Mouse (Mus musculus) lung, postnatal 0 days (tissue): Measurements from ENCODE around the gene Cars. TPM values are rescaled to one million over a fixed set of nuclear protein-coding genes. Genes with fewer than 3 reads are reported as not detected.

Experiments used
- ATAC-seq: fragments of 200-750 bp; cut with Nextera tagmentation; 2 replicates; pipeline ENCODE4 v1.8.0; 2017; ENCODE audit warnings: moderate library complexity
- DNase-seq: peaks from one replicate; pipeline ENCODE4 v3.0.0-alpha.2; 2016; ENCODE audit warnings: low spot score
- H3K27ac ChIP-seq: fragments of 300-500 bp; sonication (generic); 2 replicates; pipeline ENCODE4 v1.5.1; 2014; ENCODE audit warnings: antibody characterized with exemption, mild to moderate bottlenecking, low read length, mixed read lengths
- H3K27me3 ChIP-seq: fragments of 300-500 bp; sonication (generic); replicated peaks from 2 replicates; pipeline ENCODE4 v1.6.1; 2014; ENCODE audit warnings: low read length, mixed read lengths; ENCODE audit not compliant: insufficient read depth
- H3K36me3 ChIP-seq: fragments of 300-500 bp; sonication (generic); 2 replicates; pipeline ENCODE4 v1.6.1; 2014; ENCODE audit warnings: low read length, mixed read lengths; ENCODE audit not compliant: insufficient read depth
- H3K4me1 ChIP-seq: fragments of 300-500 bp; sonication (generic); 2 replicates; pipeline ENCODE4 v1.6.1; 2014; ENCODE audit warnings: antibody characterized with exemption, low read depth, low read length, mixed read lengths; ENCODE audit not compliant: insufficient read depth
- H3K4me2 ChIP-seq: fragments of 300-500 bp; sonication (generic); replicated peaks from 2 replicates; pipeline ENCODE4 v1.6.1; 2014; ENCODE audit warnings: low read depth, mild to moderate bottlenecking, low read length, moderate library complexity, mixed read lengths
- H3K4me3 ChIP-seq: fragments of 300-500 bp; sonication (generic); 2 replicates; pipeline ENCODE4 v1.5.1; 2014; ENCODE audit warnings: low read depth, low read length
- H3K9ac ChIP-seq: fragments of 300-500 bp; sonication (generic); replicated peaks from 2 replicates; pipeline ENCODE4 v1.6.1; 2014; ENCODE audit warnings: low read depth, mild to moderate bottlenecking
- H3K9me3 ChIP-seq: fragments of 300-500 bp; sonication (generic); 2 replicates; pipeline ENCODE4 v1.6.1; 2016; ENCODE audit warnings: low read length, mixed read lengths
- CTCF ChIP-seq: IDR thresholded peaks from 2 replicates; pipeline ENCODE4 v1.5.1; 2016; ENCODE audit warnings: antibody characterized with exemption, mild to moderate bottlenecking
- EP300 ChIP-seq: IDR thresholded peaks from 2 replicates; pipeline ENCODE4 v1.6.1; 2016; ENCODE audit warnings: antibody characterized with exemption, mild to moderate bottlenecking, control low read depth
- WGBS: fragments of 180-500 bp; shearing (Covaris S2); extraction: QIAGEN DNeasy Blood & Tissue Kit; methylation state at CpG from one replicate; pipeline ENCODE4 v1.1.7; 2014; 5-methylcytosine and 5-hydroxymethylcytosine counted together
- microRNA-seq: library from miRNA; unstranded; fragments of <30 nt; microRNA quantifications from one replicate; pipeline ENCODE4, GENCODE M21; 2016
- polyA plus RNA-seq: library from polyadenylated mRNA; unstranded; fragments of >200 nt; fragmentation: Nextera tagmentation; extraction: Ambion mirVana; gene quantifications from 2 replicates; pipeline ENCODE4 v1.2.1, GENCODE M21; 2015

Cars gene
- polyA plus RNA-seq, 1 experiment from 2014 or later = 24.4 TPM

DNA sequence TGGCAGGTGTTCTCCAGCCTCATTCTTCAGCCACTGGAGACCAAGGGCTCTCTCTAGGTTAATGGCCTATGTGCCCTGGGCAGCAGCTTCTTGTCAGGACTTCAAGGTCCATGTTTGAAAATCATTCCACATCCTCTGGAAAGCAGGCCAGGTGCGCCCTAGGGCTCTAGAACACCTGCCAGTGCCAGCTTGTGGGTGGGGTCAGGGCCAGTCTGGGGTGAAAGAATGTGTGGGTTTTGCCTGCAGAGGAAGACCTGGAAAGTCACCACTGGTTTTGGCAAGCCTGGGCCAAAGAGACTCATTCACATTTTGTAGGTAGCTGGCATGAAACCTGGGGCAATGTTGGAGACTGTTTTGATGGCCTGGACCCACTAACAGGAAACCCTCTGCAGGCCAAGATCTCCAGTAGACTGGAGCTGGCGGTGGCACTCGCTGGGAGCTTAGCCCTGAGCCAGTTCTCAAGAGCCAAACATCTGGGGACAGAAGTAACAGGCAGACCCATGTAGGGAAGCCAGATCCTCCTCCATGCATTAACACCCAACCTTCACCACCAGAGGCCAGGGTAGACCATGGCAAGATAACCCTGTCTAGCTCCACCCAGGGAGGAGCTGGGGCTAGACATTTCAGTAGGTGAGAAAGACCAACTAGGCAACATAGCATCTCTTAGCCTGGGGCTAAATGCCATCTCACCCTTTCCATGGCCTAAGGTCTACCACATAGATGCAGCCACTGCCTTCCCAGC is 89.1 kb downstream of the Cars start:
- no peak for TF ChIP-seq EP300
- TF ChIP-seq CTCF = no peak
- Histone ChIP-seq H3K9ac (no peak overlapping the region), H3K36me3 (peaks cover 18% of the 10 kb centered on the region; the same call in 1 of the 2 replicates), H3K4me2 (no peak overlapping the region), H3K9me3 (no peaks in the 10 kb centered on the region), H3K27ac (no peak overlapping the region), H3K4me1 (no peaks in the 10 kb centered on the region), H3K4me3 (no peak overlapping the region), H3K27me3 (no peaks in the 10 kb centered on the region)
- ATAC-seq = no peak
- 80% methylated on average over 3 of the region's 3 CpGs for WGBS
- DNase-seq = no peak

DNA sequence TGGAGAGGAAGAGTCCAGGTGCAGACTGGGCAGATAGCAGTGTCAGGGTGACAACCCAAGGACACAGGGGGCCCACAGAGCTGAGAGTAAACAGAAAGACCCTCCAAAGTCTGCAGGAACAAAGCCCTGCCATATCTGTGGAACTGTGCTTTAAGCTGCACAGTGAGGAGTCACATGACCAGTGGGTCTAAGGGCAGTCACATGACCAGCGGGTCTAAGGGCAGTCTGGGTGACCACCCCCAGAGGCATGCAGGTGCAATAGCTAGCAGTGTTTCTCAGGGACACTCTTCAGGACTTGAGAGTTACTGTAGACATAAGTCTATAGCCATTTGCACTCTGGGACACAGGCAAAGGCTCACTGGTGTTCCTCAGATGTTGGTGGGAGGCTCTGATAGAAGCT is 90.3 kb downstream of the Cars start:
- Histone ChIP-seq H3K4me1 (no peaks in the 10 kb centered on the region), H3K36me3 (peaks cover 14% of the 10 kb centered on the region; the same call in 1 of the 2 replicates), H3K4me3 (no peak overlapping the region), H3K4me2 (no peak overlapping the region), H3K27me3 (no peaks in the 10 kb centered on the region), H3K27ac (no peak overlapping the region), H3K9me3 (no peaks in the 10 kb centered on the region), H3K9ac (no peak overlapping the region)
- 69% methylated on average over 1 of the region's 1 CpGs for WGBS
- no peak for TF ChIP-seq EP300
- ATAC-seq (no peak), DNase-seq (no peak)

Small RNAs within 50 kb of the gene (microRNA-seq; reads per million reads assigned to microRNA genes)
- 0.73 reads per million for gene Mir7064

Other genes starting within 250 kb of the Cars start
- gene Cdkn1c, start 139.0 kb downstream of the Cars start, polyA plus RNA-seq = 207 and 220 TPM in 2 replicates
- 4.4 and 5.2 TPM in 2 replicates for gene Slc22a18, start 126.4 kb downstream of the Cars start, polyA plus RNA-seq
- 3.2 and 5.4 TPM in 2 replicates for gene Phlda2, start 96.9 kb downstream of the Cars start, polyA plus RNA-seq
- 107 and 109 TPM in 2 replicates for gene Nap1l4, start 51.0 kb downstream of the Cars start, polyA plus RNA-seq
- 1.0 and 1.2 TPM in 2 replicates for gene Tnfrsf26, start 28.6 kb upstream of the Cars start, polyA plus RNA-seq
- 4.6 and 5.3 TPM in 2 replicates for gene Tnfrsf22, start 49.6 kb upstream of the Cars start, polyA plus RNA-seq
- 2.2 and 3.0 TPM in 2 replicates for gene Tnfrsf23, start 85.8 kb upstream of the Cars start, polyA plus RNA-seq
- gene Osbpl5, start 156.9 kb upstream of the Cars start, polyA plus RNA-seq = 47.6 and 56.8 TPM in 2 replicates
- gene Mrgprg, start 166.9 kb upstream of the Cars start, polyA plus RNA-seq = not detected in 2 replicates
- gene Mrgpre, start 184.4 kb upstream of the Cars start, polyA plus RNA-seq = 0.67 and 0.72 TPM in 2 replicates
- gene Nadsyn1, start 222.8 kb upstream of the Cars start, polyA plus RNA-seq = 5.0 and 5.2 TPM in 2 replicates
- gene Dhcr7, start 223.1 kb upstream of the Cars start, polyA plus RNA-seq = 9.7 and 10.8 TPM in 2 replicates